Mouse (Mus musculus) lung, postnatal 0 days (tissue): ENCODE data around the gene Cenpq.

ENCODE experiments used
- CTCF ChIP-seq: IDR thresholded peaks from 2 replicates; pipeline ENCODE4 v1.5.1; 2016; ENCODE audit warnings: antibody characterized with exemption, mild to moderate bottlenecking
- EP300 ChIP-seq: IDR thresholded peaks from 2 replicates; pipeline ENCODE4 v1.6.1; 2016; ENCODE audit warnings: antibody characterized with exemption, mild to moderate bottlenecking, control low read depth

DNA sequence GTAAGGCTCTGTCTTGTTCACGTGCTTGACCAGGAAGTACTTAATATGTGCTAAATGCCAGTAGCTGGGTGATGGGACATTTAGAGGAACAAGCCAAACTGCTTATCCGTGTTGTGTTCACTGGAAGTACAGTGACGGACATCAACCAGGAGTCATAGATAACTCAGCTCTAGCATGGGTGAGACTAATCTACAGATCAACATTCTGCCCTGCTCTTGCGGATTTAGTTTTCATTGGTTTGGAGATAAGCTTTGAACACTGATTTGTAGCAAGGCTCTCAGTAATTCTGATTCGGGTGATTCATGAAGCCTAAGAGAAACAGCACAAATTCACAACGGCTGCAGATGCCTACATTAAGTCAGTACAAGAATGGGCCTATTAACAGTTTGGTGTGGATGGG is 52.7 kb downstream of the Cenpq start:
- TF ChIP-seq CTCF: no peak
- TF ChIP-seq EP300: no peak
